Mouse (Mus musculus): Measurements from ENCODE around the gene Mfsd11. TPM values are rescaled to one million over a fixed set of nuclear protein-coding genes. Genes with fewer than 3 reads are reported as not detected.
"Not testable (repeated sequence)": the region's sequence is repeated elsewhere in the genome, so short reads cannot be mapped to it uniquely, and the experiment has no call there.

Gene Mfsd11
- polyA plus RNA-seq, 1 experiment = 36.4 TPM

GRCm38 (mm10) chr11:116822626-116823025 lies 29.6 kb upstream of the Mfsd11 start:
- DNase-seq (ENCODE audit: low read depth) = no peak
- TF ChIP-seq CTCF (IDR thresholded peaks at IDR 0.05; ENCODE audit: borderline replicate concordance, extremely low read depth, insufficient read depth, insufficient read length) (no peak), POLR2A (IDR thresholded peaks at IDR 0.05; ENCODE audit: borderline replicate concordance, extremely low read depth, insufficient read depth, insufficient read length, poor library complexity, severe bottlenecking) (no peak)

- TF ChIP-seq POLR2A (IDR thresholded peaks at IDR 0.05; ENCODE audit: borderline replicate concordance, extremely low read depth, insufficient read depth, insufficient read length, poor library complexity, severe bottlenecking) (no peak), CTCF (IDR thresholded peaks at IDR 0.05; ENCODE audit: borderline replicate concordance, extremely low read depth, insufficient read depth, insufficient read length) (no peak)
- DNase-seq (ENCODE audit: low read depth) = no peak
These were observed 29.0 kb upstream of the Mfsd11 start for GRCm38 (mm10) chr11:116823255-116823654.

- DNase-seq (ENCODE audit: low read depth) = not testable (repeated sequence)
These were observed 28.4 kb upstream of the Mfsd11 start for GRCm38 (mm10) chr11:116823885-116824284.

GRCm38 (mm10) chr11:116825230-116825629 lies 27.0 kb upstream of the Mfsd11 start:
- TF ChIP-seq POLR2A (IDR thresholded peaks at IDR 0.05; ENCODE audit: borderline replicate concordance, extremely low read depth, insufficient read depth, insufficient read length, poor library complexity, severe bottlenecking) = no peak
- peak; percentile 54 for DNase-seq (ENCODE audit: low read depth)

- TF ChIP-seq POLR2A (IDR thresholded peaks at IDR 0.05; ENCODE audit: borderline replicate concordance, extremely low read depth, insufficient read depth, insufficient read length, poor library complexity, severe bottlenecking) (no peak), CTCF (IDR thresholded peaks at IDR 0.05; ENCODE audit: borderline replicate concordance, extremely low read depth, insufficient read depth, insufficient read length) (no peak)
- peak; percentile 79 for DNase-seq (ENCODE audit: low read depth)
These were observed 25.4 kb upstream of the Mfsd11 start for GRCm38 (mm10) chr11:116826550-116827504.

GRCm38 (mm10) chr11:116827534-116828165 lies 24.6 kb upstream of the Mfsd11 start, which contains the start of gene Mxra7:
Mxra7 (minus strand) TSS chr11:116828046.
- TF ChIP-seq POLR2A (IDR thresholded peaks at IDR 0.05; ENCODE audit: borderline replicate concordance, extremely low read depth, insufficient read depth, insufficient read length, poor library complexity, severe bottlenecking) = peak; percentile 79
- TF ChIP-seq CTCF (IDR thresholded peaks at IDR 0.05; ENCODE audit: borderline replicate concordance, extremely low read depth, insufficient read depth, insufficient read length) = no peak

GRCm38 (mm10) chr11:116832172-116832685 lies 20.0 kb upstream of the Mfsd11 start:
- TF ChIP-seq POLR2A (IDR thresholded peaks at IDR 0.05; ENCODE audit: borderline replicate concordance, extremely low read depth, insufficient read depth, insufficient read length, poor library complexity, severe bottlenecking) = no peak
- no peak for TF ChIP-seq CTCF (IDR thresholded peaks at IDR 0.05; ENCODE audit: borderline replicate concordance, extremely low read depth, insufficient read depth, insufficient read length)
- DNase-seq (ENCODE audit: low read depth) = peak; percentile 77

More at GRCm38 (mm10) chr11:116827534-116828165, 24.6 kb upstream of the Mfsd11 start, which contains the start of gene Mxra7:
- DNase-seq (ENCODE audit: low read depth) = peak; percentile 72

- TF ChIP-seq POLR2A (IDR thresholded peaks at IDR 0.05; ENCODE audit: borderline replicate concordance, extremely low read depth, insufficient read depth, insufficient read length, poor library complexity, severe bottlenecking) = no peak
- TF ChIP-seq CTCF (IDR thresholded peaks at IDR 0.05; ENCODE audit: borderline replicate concordance, extremely low read depth, insufficient read depth, insufficient read length) = no peak
- no peak for DNase-seq (ENCODE audit: low read depth)
These were observed 17.3 kb upstream of the Mfsd11 start for GRCm38 (mm10) chr11:116834954-116835353.

GRCm38 (mm10) chr11:116836283-116836682 lies 16.0 kb upstream of the Mfsd11 start:
- TF ChIP-seq POLR2A (IDR thresholded peaks at IDR 0.05; ENCODE audit: borderline replicate concordance, extremely low read depth, insufficient read depth, insufficient read length, poor library complexity, severe bottlenecking) = no peak
- no peak for TF ChIP-seq CTCF (IDR thresholded peaks at IDR 0.05; ENCODE audit: borderline replicate concordance, extremely low read depth, insufficient read depth, insufficient read length)
- no peak for DNase-seq (ENCODE audit: low read depth)

- DNase-seq (ENCODE audit: low read depth) = no peak
- TF ChIP-seq POLR2A (IDR thresholded peaks at IDR 0.05; ENCODE audit: borderline replicate concordance, extremely low read depth, insufficient read depth, insufficient read length, poor library complexity, severe bottlenecking) (no peak), CTCF (IDR thresholded peaks at IDR 0.05; ENCODE audit: borderline replicate concordance, extremely low read depth, insufficient read depth, insufficient read length) (peak; percentile 10; the same call in 1 of the 2 replicates)
These were observed 14.8 kb upstream of the Mfsd11 start for GRCm38 (mm10) chr11:116837441-116837840.

- no peak for DNase-seq (ENCODE audit: low read depth)
- no peak for TF ChIP-seq POLR2A (IDR thresholded peaks at IDR 0.05; ENCODE audit: borderline replicate concordance, extremely low read depth, insufficient read depth, insufficient read length, poor library complexity, severe bottlenecking)
- TF ChIP-seq CTCF (IDR thresholded peaks at IDR 0.05; ENCODE audit: borderline replicate concordance, extremely low read depth, insufficient read depth, insufficient read length) = no peak
These were observed 13.3 kb upstream of the Mfsd11 start for GRCm38 (mm10) chr11:116838936-116839335.
